Mouse (Mus musculus) yolk sac, embryonic 10.5 days (tissue): ENCODE results near the gene Ern1.
A peak's percentile ranks its signal among the peaks of the same experiment; 100 is the strongest.
"Not testable (repeated sequence)": the region's sequence is repeated elsewhere in the genome, so short reads cannot be mapped to it uniquely, and the experiment has no call there.

Experiments
- DNase-seq: peaks from one replicate; pipeline ENCODE4 v3.0.0-alpha.2; 2017; ENCODE audit warnings: low spot score

The Ern1 gene

GRCm38 (mm10) chr11:106430392-106430791, 57.3 kb downstream of the Ern1 start:
- no peak for DNase-seq

GRCm38 (mm10) chr11:106429689-106430088, 58.0 kb downstream of the Ern1 start:
- DNase-seq: no peak

GRCm38 (mm10) chr11:106428556-106428955, 59.1 kb downstream of the Ern1 start:
- no peak for DNase-seq

- no peak for DNase-seq
Observed at GRCm38 (mm10) chr11:106428106-106428505, 59.5 kb downstream of the Ern1 start.

- no peak for DNase-seq
Observed at GRCm38 (mm10) chr11:106426447-106426846, 61.2 kb downstream of the Ern1 start.

- no peak for DNase-seq
Observed at GRCm38 (mm10) chr11:106425201-106425600, 62.5 kb downstream of the Ern1 start.

- no peak for DNase-seq
Observed at GRCm38 (mm10) chr11:106419262-106420102, 68.2 kb downstream of the Ern1 start.

- peak; percentile 78 for DNase-seq
Observed at GRCm38 (mm10) chr11:106418622-106419196, 68.9 kb downstream of the Ern1 start.

- DNase-seq: no peak
Observed at GRCm38 (mm10) chr11:106417860-106418259, 69.8 kb downstream of the Ern1 start.

- DNase-seq: no peak
Observed at GRCm38 (mm10) chr11:106416331-106416730, 71.3 kb downstream of the Ern1 start.

GRCm38 (mm10) chr11:106412641-106413360, 74.9 kb downstream of the Ern1 start:
- DNase-seq: no peak

- DNase-seq: no peak
Observed at GRCm38 (mm10) chr11:106411157-106411556, 76.5 kb downstream of the Ern1 start.

- no peak for DNase-seq
Observed at GRCm38 (mm10) chr11:106410507-106410906, 77.1 kb downstream of the Ern1 start.

- DNase-seq: no peak
Observed at GRCm38 (mm10) chr11:106410011-106410410, 77.6 kb downstream of the Ern1 start.

- DNase-seq: no peak
Observed at GRCm38 (mm10) chr11:106398481-106398880, 89.2 kb downstream of the Ern1 start.

- no peak for DNase-seq
Observed at GRCm38 (mm10) chr11:106397656-106398055, 90.0 kb downstream of the Ern1 start.

- not testable (repeated sequence) for DNase-seq
Observed at GRCm38 (mm10) chr11:106394055-106394454, 93.6 kb downstream of the Ern1 start.

GRCm38 (mm10) chr11:106393331-106393616, 94.4 kb downstream of the Ern1 start:
- DNase-seq: no peak

GRCm38 (mm10) chr11:106392597-106393330, 94.9 kb downstream of the Ern1 start:
- peak; percentile 52 for DNase-seq

GRCm38 (mm10) chr11:106391546-106392188, 96.0 kb downstream of the Ern1 start:
- DNase-seq: peak; percentile 64

GRCm38 (mm10) chr11:106390757-106391156, 96.9 kb downstream of the Ern1 start:
- no peak for DNase-seq

- no peak for DNase-seq
Observed at GRCm38 (mm10) chr11:106389611-106390010, 98.0 kb downstream of the Ern1 start.
